In the genomic region with DNA sequence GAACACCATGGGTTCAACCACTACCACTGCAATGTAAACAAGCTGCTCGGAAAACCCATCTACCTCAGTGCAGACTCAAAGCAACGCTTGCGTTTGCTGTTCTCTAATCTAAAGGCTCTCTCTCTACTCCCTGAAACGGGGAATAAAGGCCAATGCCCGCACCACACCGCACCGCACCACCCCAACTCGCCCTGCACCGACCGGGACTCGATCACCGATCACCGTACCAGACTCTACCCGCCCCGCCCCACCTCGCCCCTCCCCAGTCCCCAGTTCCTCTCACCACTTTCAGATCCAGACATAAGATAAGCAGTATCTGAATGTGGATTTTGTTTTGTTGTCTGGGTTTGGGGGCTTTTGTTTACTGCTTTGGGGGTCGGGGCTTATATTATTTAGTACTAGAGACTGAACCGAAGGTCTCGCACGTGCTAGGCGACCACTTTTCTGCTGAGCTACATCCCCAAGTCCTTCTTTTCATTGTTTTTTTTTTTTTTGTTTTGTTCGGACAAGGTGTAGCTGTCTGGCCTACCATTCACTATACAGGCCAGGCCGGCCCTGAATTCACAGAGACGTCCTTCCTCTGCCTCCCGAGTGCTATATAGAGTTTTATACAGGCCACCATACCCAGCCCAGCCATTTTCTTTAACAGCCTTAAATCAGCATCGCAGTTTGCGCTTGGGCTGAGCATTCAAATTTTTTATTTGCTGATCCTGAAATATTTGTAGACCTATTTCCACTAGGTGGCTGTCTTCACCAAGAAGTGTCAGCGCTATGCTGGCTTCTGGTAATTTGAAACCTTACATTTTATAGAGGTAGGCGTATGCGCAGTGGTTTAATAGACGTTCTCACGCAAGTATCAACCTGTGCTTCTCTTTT, we compare ENCODE assay signal across 8 mouse cellular contexts. TPM values are rescaled to one million over a fixed set of nuclear protein-coding genes. Genes with fewer than 3 reads are reported as not detected.
DNase-seq lines count a peak whose midpoint lies in the region; ATAC-seq and TF ChIP-seq lines count a peak whose summit lies in the region.

No protein-coding gene starts in this region.

- peak overlapping the region; percentile 31 for H3K4me3 ChIP-seq in embryonic facial prominence, embryonic 15.5 days (replicated peaks)
- peak overlapping the region; percentile 33 for H3K4me3 ChIP-seq in layer of hippocampus, adult 2 months
- no peak overlapping the region for H3K4me3 ChIP-seq in lung, postnatal 0 days (ENCODE audit: low read depth, low read length)

- H3K27me3 ChIP-seq in embryonic facial prominence, embryonic 15.5 days, result no peaks in the 10 kb centered on the region
- no peaks in the 10 kb centered on the region for H3K27me3 ChIP-seq in lung, postnatal 0 days (replicated peaks; ENCODE audit: insufficient read depth, low read length)

- no peak overlapping the region for H3K9ac ChIP-seq in embryonic facial prominence, embryonic 15.5 days
- no peak overlapping the region for H3K9ac ChIP-seq in lung, postnatal 0 days (replicated peaks; ENCODE audit: low read depth)

- TF ChIP-seq EP300 in lung, postnatal 0 days (IDR thresholded peaks at IDR 0.05), result peak; percentile 42; the same call in 1 of the 2 replicates

- peak; percentile 86 for TF ChIP-seq CTCF in layer of hippocampus, adult 2 months (conservative IDR thresholded peaks at IDR 0.05)
- TF ChIP-seq CTCF in lung, postnatal 0 days (IDR thresholded peaks at IDR 0.05), result peak; percentile 84

- peaks cover 6% of the 10 kb centered on the region; the same call in 1 of the 2 replicates for H3K4me1 ChIP-seq in embryonic facial prominence, embryonic 15.5 days
- no peaks in the 10 kb centered on the region; the same call in 1 of the 2 replicates for H3K4me1 ChIP-seq in lung, postnatal 0 days (ENCODE audit: insufficient read depth, low read depth, low read length)

- no peak overlapping the region for H3K27ac ChIP-seq in embryonic facial prominence, embryonic 15.5 days (replicated peaks)
- no peak overlapping the region for H3K27ac ChIP-seq in layer of hippocampus, adult 2 months
- no peak overlapping the region for H3K27ac ChIP-seq in lung, postnatal 0 days (ENCODE audit: low read length)

- no peak; the same call in 1 of the 2 replicates for ATAC-seq in embryonic facial prominence, embryonic 15.5 days (ENCODE audit: insufficient number of reproducible peaks, low FRiP score, low TSS enrichment, low read depth)
- peak; percentile 63 for ATAC-seq in lung, postnatal 0 days

- peak; percentile 47 for DNase-seq in adrenal gland, adult 2 months
- no peak for DNase-seq in adrenal gland, postnatal 4 days (ENCODE audit: low spot score in 2 of 2)
- peak; percentile 78 for DNase-seq in adipocyte (ENCODE audit: low spot score)
- peak; percentile 51 for DNase-seq in heart, postnatal 4 days
- DNase-seq in layer of hippocampus, adult 2 months (ENCODE audit: low spot score in 2 of 2), result peak; percentile 51 to 59
- DNase-seq in lung, postnatal 0 days (ENCODE audit: low spot score), result peak; percentile 89
- peak; percentile 40 for DNase-seq in retina, postnatal 7 days (ENCODE audit: low read depth, low spot score)

- H3K36me3 ChIP-seq in embryonic facial prominence, embryonic 15.5 days, result no peaks in the 10 kb centered on the region
- H3K36me3 ChIP-seq in lung, postnatal 0 days (ENCODE audit: insufficient read depth, low read length), result no peaks in the 10 kb centered on the region

- peak overlapping the region; percentile 55 for H3K4me2 ChIP-seq in embryonic facial prominence, embryonic 15.5 days (replicated peaks)
- H3K4me2 ChIP-seq in lung, postnatal 0 days (replicated peaks; ENCODE audit: low read depth, low read length), result peak overlapping the region; percentile 43

- 15% methylated on average over 32 of the region's 32 CpGs for WGBS in embryonic facial prominence, embryonic 15.5 days
- WGBS in lung, postnatal 0 days, result 18% methylated on average over 32 of the region's 32 CpGs

- no peaks in the 10 kb centered on the region for H3K9me3 ChIP-seq in embryonic facial prominence, embryonic 15.5 days (replicated peaks)
- H3K9me3 ChIP-seq in lung, postnatal 0 days (ENCODE audit: low read length), result no peaks in the 10 kb centered on the region

RNA-seq across cellular contexts. Expression of a gene that starts 18.4 kb away (rescaled TPM):
- total RNA-seq in adrenal gland, adult 2 months (2021), result 10 to 100 TPM; 86.4 to 99.1 TPM
- 14.6 and 17.4 TPM in 2 replicates for polyA plus RNA-seq in adrenal gland, adult 2 months (2012; rRNA removed)
- 100 to 1,000 TPM; 146 to 155 TPM for total RNA-seq in adrenal gland, postnatal 4 days (2021)
- 45.3 and 45.4 TPM in 2 replicates for polyA plus RNA-seq in embryonic facial prominence, embryonic 15.5 days (2015; fragmentation: Nextera tagmentation; extraction: Ambion mirVana)
- 100 to 1,000 TPM; 109 to 113 TPM for total RNA-seq in heart, postnatal 4 days (2021)
- total RNA-seq in layer of hippocampus, adult 2 months (2021), result 100 to 1,000 TPM; 123 TPM
- polyA plus RNA-seq in lung, postnatal 0 days (2015; fragmentation: Nextera tagmentation; extraction: Ambion mirVana), result 25.4 and 28.7 TPM in 2 replicates

Comparison
In these comparisons a context has a peak if more than half of its experiments do, and no peak if none do; other contexts are left out.
1. DNase-seq: peak in adrenal gland, adult 2 months (single experiment), adipocyte (single experiment), heart, postnatal 4 days (single experiment), layer of hippocampus, adult 2 months (2 of 2), lung, postnatal 0 days (single experiment) and retina, postnatal 7 days (single experiment); none in adrenal gland, postnatal 4 days (0 of 2).